Mouse (Mus musculus) thymus, adult 2 months (tissue): ENCODE data around the gene Zfp768.

Source experiments
- CTCF ChIP-seq: fragments of 200-500 bp; IDR thresholded peaks from 2 replicates; pipeline ENCODE4 v1.5.1; 2012; ENCODE audit warnings: mild to moderate bottlenecking, control low read depth, low read length, moderate library complexity, borderline replicate concordance; ENCODE audit not compliant: control insufficient read depth, poor library complexity, insufficient read depth; ENCODE audit errors: extremely low read depth
- POLR2A ChIP-seq: fragments of 200-500 bp; IDR thresholded peaks from 2 replicates; pipeline ENCODE4 v1.6.1; 2012; ENCODE audit warnings: mild to moderate bottlenecking, low read length, control low read depth, moderate library complexity; ENCODE audit not compliant: control insufficient read depth, poor library complexity, insufficient read depth; ENCODE audit errors: extremely low read depth

DNA sequence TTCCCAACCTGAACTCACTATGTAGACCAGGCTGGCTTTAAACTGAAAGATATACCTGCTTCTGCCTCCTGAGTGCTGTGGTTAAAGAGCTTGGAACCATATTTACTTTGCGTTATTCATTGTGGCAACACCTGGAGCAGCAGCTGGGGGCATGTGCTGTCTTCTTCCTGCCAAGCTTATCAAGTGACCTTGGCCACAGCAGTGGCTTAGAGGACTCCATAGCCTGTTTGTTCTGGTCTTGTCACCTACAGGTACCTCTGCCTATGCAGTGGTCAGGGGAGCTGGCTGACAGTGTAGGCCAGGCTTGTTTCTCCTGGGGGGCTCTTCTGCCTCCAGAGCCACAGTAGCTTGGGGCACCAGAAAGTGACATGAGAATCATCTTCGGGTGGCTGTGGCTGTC lies 37.0 kb downstream of the Zfp768 start:
- TF ChIP-seq CTCF, result peak; percentile 35; the same call in 1 of the 2 replicates
- TF ChIP-seq POLR2A, result no peak
